Mouse (Mus musculus) MN1 (cell line): ENCODE measurements around the gene Tmc5.

Experiments
- DNase-seq: peaks from one replicate; pipeline ENCODE4 v3.0.0-alpha.2; 2016; ENCODE audit warnings: low spot score

The Tmc5 gene

DNA sequence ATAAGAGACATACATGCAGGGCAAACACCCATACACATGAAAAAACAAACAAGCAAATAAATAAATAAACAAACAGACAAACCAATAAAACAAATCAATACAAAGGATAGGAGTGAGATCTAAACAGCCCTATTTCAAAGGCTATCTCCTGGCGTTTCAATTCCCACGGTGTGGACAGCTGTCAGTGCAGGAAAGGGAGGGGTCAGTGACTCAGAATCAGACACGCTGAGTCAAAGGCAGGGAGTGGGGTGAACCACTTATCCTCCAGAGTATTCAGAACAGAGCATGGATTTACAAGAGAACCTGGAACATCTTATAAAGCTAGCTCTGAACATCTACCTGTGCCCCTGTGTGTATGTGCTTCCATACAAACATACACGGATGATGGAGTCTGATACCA, 100.1 kb downstream of the Tmc5 start:
- DNase-seq: no peak

DNA sequence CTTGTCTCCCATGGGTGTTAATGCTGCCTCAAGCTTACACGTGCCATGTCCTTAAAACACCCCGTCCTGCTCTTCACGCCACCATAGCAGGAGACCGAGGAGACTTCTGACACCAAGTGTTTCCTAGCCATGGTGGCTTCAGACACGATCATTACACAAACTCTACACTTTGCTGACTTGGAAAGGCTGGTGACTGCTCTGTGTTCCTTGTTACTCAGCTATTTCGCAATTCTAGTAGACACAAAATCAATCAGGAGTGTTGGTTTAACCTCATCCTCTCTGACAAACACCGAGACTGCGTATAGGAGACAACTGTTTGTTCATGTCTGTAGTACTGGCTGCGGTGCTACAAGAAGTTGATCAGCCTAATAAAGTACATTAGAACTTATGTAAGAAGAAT, 101.8 kb downstream of the Tmc5 start:
- DNase-seq: no peak

DNA sequence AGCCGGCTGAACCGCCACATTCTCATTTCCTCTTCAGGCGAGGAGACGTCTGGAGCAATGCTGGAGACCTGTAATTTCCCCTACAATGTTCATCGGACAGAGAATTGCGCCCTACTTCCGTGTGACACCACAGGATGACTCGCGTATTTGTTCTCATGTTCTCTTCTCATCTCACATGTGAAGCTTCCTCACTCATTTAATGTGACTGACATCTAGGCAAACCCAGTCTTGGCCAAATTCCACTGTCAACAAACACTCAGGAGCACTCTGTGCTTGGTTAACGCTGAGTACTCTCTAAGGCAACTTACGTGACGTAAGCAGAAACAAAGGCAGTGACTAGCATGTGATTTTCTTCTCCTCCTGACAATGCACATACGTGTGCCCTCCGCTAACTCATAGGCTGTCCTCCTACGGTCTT, 106.1 kb downstream of the Tmc5 start:
- DNase-seq: no peak

- DNase-seq: no peak
These were observed 107.1 kb downstream of the Tmc5 start for GRCm38 (mm10) chr7:118704001-118704850.

DNA sequence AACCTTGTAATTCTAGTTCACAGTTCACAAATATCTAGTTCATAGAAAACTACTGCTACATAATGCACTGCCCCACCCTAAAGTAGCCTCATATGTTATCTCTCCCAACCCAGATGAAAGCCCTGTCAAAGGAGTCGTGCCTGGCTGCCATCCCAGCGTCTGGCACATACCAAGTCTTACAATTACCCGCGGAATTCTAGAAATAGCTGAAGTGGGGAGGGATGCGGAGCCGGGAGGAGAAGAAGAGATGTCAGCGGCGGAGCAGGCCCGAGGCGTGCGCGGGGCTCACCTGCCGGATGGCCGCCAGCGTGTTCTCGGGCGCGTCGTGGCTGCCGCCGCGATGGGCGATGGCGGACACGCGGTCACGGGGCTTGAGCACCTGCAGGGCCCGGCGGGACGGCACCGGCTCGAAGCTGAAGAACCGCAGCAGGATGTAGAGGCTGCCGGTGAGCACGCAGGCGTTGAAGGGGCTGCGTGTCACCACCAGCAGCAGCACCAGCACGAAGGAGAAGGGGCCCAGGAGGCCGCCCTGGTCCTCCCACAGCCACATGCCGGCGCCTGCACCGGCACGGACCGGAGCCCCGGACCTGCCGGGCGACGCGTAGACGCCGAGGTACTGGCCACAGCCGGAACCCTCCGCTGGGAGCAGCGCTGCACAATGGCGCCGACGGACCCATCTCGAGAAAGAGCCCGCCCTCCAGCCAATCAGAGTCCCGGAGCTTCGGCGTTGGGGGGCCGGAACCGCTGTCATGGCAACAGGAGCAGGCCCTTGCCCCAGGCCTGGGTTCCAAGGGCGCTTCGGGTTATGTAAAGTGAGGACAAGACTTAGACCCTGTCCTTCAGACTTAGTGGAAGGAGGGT, 108.2 kb downstream of the Tmc5 start, which contains the start of gene Gde1:
Gene Gde1 (minus strand): TSS at position 678 of the 861 bp plus-strand sequence.
- DNase-seq: peak; percentile 88

- no peak for DNase-seq
These were observed 109.0 kb downstream of the Tmc5 start for GRCm38 (mm10) chr7:118706051-118706450.

DNA sequence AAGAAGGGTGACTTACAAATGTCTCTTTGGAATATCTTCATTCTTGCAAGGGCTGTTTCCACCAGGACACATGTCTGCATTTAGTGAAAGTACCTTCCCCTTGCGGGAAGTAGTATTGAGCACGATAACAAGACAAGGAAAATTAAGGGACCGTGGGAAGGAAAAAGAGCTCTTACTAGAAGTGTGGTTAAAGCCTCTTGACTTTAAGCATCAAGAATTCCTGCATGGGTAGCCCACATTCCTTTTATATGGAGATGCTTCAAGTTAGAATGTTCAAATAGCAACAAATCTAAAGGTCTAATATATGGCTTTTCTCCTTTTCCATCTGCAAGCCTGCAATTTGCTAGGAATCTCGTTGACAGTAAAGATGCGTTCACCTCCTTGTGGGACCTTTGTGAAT, 109.4 kb downstream of the Tmc5 start:
- no peak for DNase-seq

GRCm38 (mm10) chr7:118707216-118707615, 110.1 kb downstream of the Tmc5 start:
- no peak for DNase-seq

GRCm38 (mm10) chr7:118708002-118708401, 110.9 kb downstream of the Tmc5 start:
- DNase-seq: no peak

- no peak for DNase-seq
These were observed 113.7 kb downstream of the Tmc5 start for GRCm38 (mm10) chr7:118710776-118711175.

GRCm38 (mm10) chr7:118712228-118713173, 115.4 kb downstream of the Tmc5 start, which contains the start of gene Ccp110:
Ccp110 (plus strand) TSS chr7:118712552.
- peak; percentile 98 for DNase-seq

DNA sequence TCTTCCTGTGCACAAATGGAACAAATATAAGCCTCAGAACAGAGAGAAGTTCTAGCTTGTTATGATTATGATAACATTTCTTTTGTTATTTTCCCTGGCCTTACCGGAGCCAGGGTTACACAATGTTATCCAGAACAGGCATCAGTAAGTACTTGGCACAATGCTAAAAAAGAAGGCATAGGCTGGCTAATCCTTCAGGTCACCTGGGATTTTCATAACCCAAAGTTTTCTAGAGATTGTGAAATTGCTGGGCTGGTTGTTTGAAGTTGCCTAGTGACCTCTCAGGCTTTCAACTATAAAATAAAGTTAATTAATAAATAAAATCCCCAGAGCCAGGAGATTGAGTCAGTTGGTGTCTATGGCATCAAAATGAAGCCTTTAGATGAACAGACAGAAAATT, 117.8 kb downstream of the Tmc5 start:
- no peak for DNase-seq

GRCm38 (mm10) chr7:118718066-118718465, 121.0 kb downstream of the Tmc5 start:
- no peak for DNase-seq

DNA sequence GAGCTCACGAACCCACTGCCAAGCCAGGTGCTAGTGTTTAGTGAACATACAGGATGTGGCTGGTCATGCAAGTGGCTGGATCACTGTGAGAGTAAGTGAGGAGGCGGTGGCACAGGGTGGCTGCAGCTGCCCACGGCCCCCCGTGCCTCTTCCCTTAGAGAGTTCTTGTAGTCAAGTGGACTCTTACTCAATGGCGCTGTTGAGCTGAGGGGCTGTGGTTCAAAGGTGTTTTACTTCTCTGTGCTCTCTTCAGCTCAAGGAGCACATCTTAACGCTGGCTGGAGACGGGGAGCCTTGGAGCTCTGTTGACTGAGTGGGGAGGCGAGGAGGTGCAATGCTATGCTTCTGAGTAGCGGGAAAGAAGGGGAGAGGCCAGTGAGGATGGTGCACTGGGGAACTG, 126.8 kb downstream of the Tmc5 start:
- DNase-seq: no peak
